Mouse (Mus musculus): ENCODE data around the gene Rnf151. TPM values are rescaled to one million over a fixed set of nuclear protein-coding genes. Genes with fewer than 3 reads are reported as not detected.
"Not testable (repeated sequence)": the region's sequence is repeated elsewhere in the genome, so short reads cannot be mapped to it uniquely, and the experiment has no call there.

Rnf151 gene
- total and polyA plus RNA-seq, 2 experiments, result not detected

GRCm38 (mm10) chr17:24669545-24670245, 48.2 kb downstream of the Rnf151 start, which contains the start of gene Zfp598:
Gene Zfp598 (plus strand): TSS chr17:24669687.
- Histone ChIP-seq H3K79me2 (ENCODE audit: control insufficient read depth, insufficient read depth, low read length) (peaks cover 31% of the 10 kb centered on the region; the same call in 1 of the 2 replicates), H3K4me3 (ENCODE audit: insufficient read depth, low read depth, low read length) (peak within 1 kb of the TSS; percentile 94), H3K9ac (ENCODE audit: low read depth, low read length) (peak within 1 kb of the TSS; percentile 98), H3K27me3 (ENCODE audit: control insufficient read depth, insufficient read depth, low read length) (no peaks in the 10 kb centered on the region), H3K27ac (replicated peaks; ENCODE audit: insufficient read depth, low read depth, low read length) (peak within 1 kb of the TSS; percentile 94), H3K4me1 (ENCODE audit: control insufficient read depth, insufficient read depth, low read length) (peaks cover 17% of the 10 kb centered on the region), H3K36me3 (ENCODE audit: control insufficient read depth, insufficient read depth, low read length) (no peaks in the 10 kb centered on the region)
- WGBS, result under 1% methylated on average over 77 of the region's 80 CpGs
- peak; percentile 71 for DNase-seq (ENCODE audit: extremely low read depth, low read depth, low spot score)
- peak; percentile 16; the same call in 1 of the 2 replicates for TF ChIP-seq CTCF (IDR thresholded peaks at IDR 0.05; ENCODE audit: low read depth, low read length)
- peak; percentile 43; the same call in 1 of the 2 replicates for TF ChIP-seq POLR2A (IDR thresholded peaks at IDR 0.05; ENCODE audit: extremely low read depth, insufficient read depth, low read length)

GRCm38 (mm10) chr17:24669214-24669544, 48.7 kb downstream of the Rnf151 start:
- Histone ChIP-seq H3K9ac (ENCODE audit: low read depth, low read length) (peak overlapping the region; percentile 26), H3K27ac (replicated peaks; ENCODE audit: insufficient read depth, low read depth, low read length) (peak overlapping the region; percentile 23), H3K4me1 (ENCODE audit: control insufficient read depth, insufficient read depth, low read length) (peaks cover 17% of the 10 kb centered on the region), H3K79me2 (ENCODE audit: control insufficient read depth, insufficient read depth, low read length) (peaks cover 28% of the 10 kb centered on the region; the same call in 1 of the 2 replicates), H3K4me3 (ENCODE audit: insufficient read depth, low read depth, low read length) (peak overlapping the region; percentile 13)
- H3K27me3 ChIP-seq (ENCODE audit: control insufficient read depth, insufficient read depth, low read length); DNase-seq (ENCODE audit: extremely low read depth, low read depth, low spot score); H3K36me3 ChIP-seq (ENCODE audit: control insufficient read depth, insufficient read depth, low read length): not testable (repeated sequence)
- 5% methylated on average over 15 of the region's 15 CpGs for WGBS

GRCm38 (mm10) chr17:24667416-24667815, 50.4 kb downstream of the Rnf151 start:
- no peaks in the 10 kb centered on the region for H3K27me3 ChIP-seq (ENCODE audit: control insufficient read depth, insufficient read depth, low read length)
- 9% methylated on average over 6 of the region's 6 CpGs for WGBS
- H3K36me3 ChIP-seq (ENCODE audit: control insufficient read depth, insufficient read depth, low read length), result no peaks in the 10 kb centered on the region
- TF ChIP-seq POLR2A (IDR thresholded peaks at IDR 0.05; ENCODE audit: extremely low read depth, insufficient read depth, low read length) (no peak), CTCF (IDR thresholded peaks at IDR 0.05; ENCODE audit: low read depth, low read length) (peak; percentile 67)
- H3K27ac ChIP-seq (replicated peaks; ENCODE audit: insufficient read depth, low read depth, low read length), result no peak overlapping the region
- no peak overlapping the region for H3K4me3 ChIP-seq (ENCODE audit: insufficient read depth, low read depth, low read length)
- peak; percentile 77 for DNase-seq (ENCODE audit: extremely low read depth, low read depth, low spot score)
- no peak overlapping the region for H3K9ac ChIP-seq (ENCODE audit: low read depth, low read length)
- peaks cover 17% of the 10 kb centered on the region for H3K4me1 ChIP-seq (ENCODE audit: control insufficient read depth, insufficient read depth, low read length)
- H3K79me2 ChIP-seq (ENCODE audit: control insufficient read depth, insufficient read depth, low read length), result peaks cover 16% of the 10 kb centered on the region; the same call in 1 of the 2 replicates

DNA sequence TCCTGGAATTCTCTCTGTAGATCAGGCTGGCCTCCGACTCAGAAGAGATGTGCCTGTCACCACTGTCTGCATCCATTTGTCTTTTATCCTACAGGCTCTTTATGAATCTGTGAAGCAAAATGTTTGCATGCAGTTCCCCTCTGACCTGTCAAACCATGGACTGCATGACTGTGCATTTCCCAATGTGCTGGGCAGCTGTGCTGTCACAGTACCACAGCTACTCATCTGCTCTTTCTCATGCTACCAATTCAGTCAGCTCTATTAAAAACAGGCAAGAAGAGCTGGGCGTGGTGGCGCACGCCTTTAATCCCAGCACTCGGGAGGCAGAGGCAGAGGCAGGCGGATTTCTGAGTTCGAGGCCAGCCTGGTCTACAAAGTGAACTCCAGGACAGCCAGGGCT, 50.9 kb downstream of the Rnf151 start:
- not testable (repeated sequence) for H3K27ac ChIP-seq (replicated peaks; ENCODE audit: insufficient read depth, low read depth, low read length); H3K36me3 ChIP-seq (ENCODE audit: control insufficient read depth, insufficient read depth, low read length); H3K4me3 ChIP-seq (ENCODE audit: insufficient read depth, low read depth, low read length); DNase-seq (ENCODE audit: extremely low read depth, low read depth, low spot score); H3K27me3 ChIP-seq (ENCODE audit: control insufficient read depth, insufficient read depth, low read length); H3K9ac ChIP-seq (ENCODE audit: low read depth, low read length)
- H3K4me1 ChIP-seq (ENCODE audit: control insufficient read depth, insufficient read depth, low read length), result peaks cover 15% of the 10 kb centered on the region
- WGBS, result 65% methylated on average over 7 of the region's 7 CpGs
- peaks cover 16% of the 10 kb centered on the region; the same call in 1 of the 2 replicates for H3K79me2 ChIP-seq (ENCODE audit: control insufficient read depth, insufficient read depth, low read length)

Other genes with a start within 250 kb of the Rnf151 start
Only the 30 nearest of the 33 such genes appear.
- gene Mlst8, start 239.0 kb downstream of the Rnf151 start, total RNA-seq (2014; rRNA removed), result 3.5 and 3.9 TPM in 2 replicates
- 12.9 and 16.7 TPM in 2 replicates for gene Mlst8, start 239.0 kb downstream of the Rnf151 start, polyA plus RNA-seq (2012; rRNA removed)
- under 0.01 and 0.18 TPM in 2 replicates for gene Caskin1, start 229.5 kb downstream of the Rnf151 start, total RNA-seq (2014; rRNA removed)
- 0.18 and 0.26 TPM in 2 replicates for gene Caskin1, start 229.5 kb downstream of the Rnf151 start, polyA plus RNA-seq (2012; rRNA removed)
- gene Traf7, start 190.1 kb downstream of the Rnf151 start, total RNA-seq (2014; rRNA removed), result 13.4 and 14.4 TPM in 2 replicates
- gene Traf7, start 190.1 kb downstream of the Rnf151 start, polyA plus RNA-seq (2012; rRNA removed), result 25.3 and 47.5 TPM in 2 replicates
- 0.13 and 0.37 TPM in 2 replicates for gene Rab26, start 183.9 kb downstream of the Rnf151 start, total RNA-seq (2014; rRNA removed)
- 0.15 and 0.40 TPM in 2 replicates for gene Rab26, start 183.9 kb downstream of the Rnf151 start, polyA plus RNA-seq (2012; rRNA removed)
- gene Pkd1, start 168.2 kb downstream of the Rnf151 start, total RNA-seq (2014; rRNA removed), result 9.9 and 11.4 TPM in 2 replicates
- 14.7 and 17.4 TPM in 2 replicates for gene Pkd1, start 168.2 kb downstream of the Rnf151 start, polyA plus RNA-seq (2012; rRNA removed)
- 19.5 and 27.9 TPM in 2 replicates for gene Tsc2, start 85.4 kb downstream of the Rnf151 start, total RNA-seq (2014; rRNA removed)
- 63.4 and 79.3 TPM in 2 replicates for gene Tsc2, start 85.4 kb downstream of the Rnf151 start, polyA plus RNA-seq (2012; rRNA removed)
- gene Nthl1, start 85.4 kb downstream of the Rnf151 start, total RNA-seq (2014; rRNA removed), result 8.1 and 9.7 TPM in 2 replicates
- gene Nthl1, start 85.4 kb downstream of the Rnf151 start, polyA plus RNA-seq (2012; rRNA removed), result 11.3 and 11.5 TPM in 2 replicates
- 8.8 and 13.6 TPM in 2 replicates for gene Slc9a3r2, start 67.7 kb downstream of the Rnf151 start, total RNA-seq (2014; rRNA removed)
- 24.9 and 31.5 TPM in 2 replicates for gene Slc9a3r2, start 67.7 kb downstream of the Rnf151 start, polyA plus RNA-seq (2012; rRNA removed)
- not detected in 2 replicates for gene Npw, start 59.6 kb downstream of the Rnf151 start, total RNA-seq (2014; rRNA removed)
- not detected in 2 replicates for gene Npw, start 59.6 kb downstream of the Rnf151 start, polyA plus RNA-seq (2012; rRNA removed)
- 11.1 and 16.0 TPM in 2 replicates for gene Zfp598, start 48.4 kb downstream of the Rnf151 start, total RNA-seq (2014; rRNA removed)
- gene Zfp598, start 48.4 kb downstream of the Rnf151 start, polyA plus RNA-seq (2012; rRNA removed), result 67.8 and 106 TPM in 2 replicates
- gene Syngr3, start 28.1 kb downstream of the Rnf151 start, total RNA-seq (2014; rRNA removed), result 0.09 and 0.13 TPM in 2 replicates
- 0.10 TPM in 2 replicates for gene Syngr3, start 28.1 kb downstream of the Rnf151 start, polyA plus RNA-seq (2012; rRNA removed)
- 32.6 and 38.2 TPM in 2 replicates for gene Gfer, start 21.9 kb downstream of the Rnf151 start, total RNA-seq (2014; rRNA removed)
- 49.8 and 51.9 TPM in 2 replicates for gene Gfer, start 21.9 kb downstream of the Rnf151 start, polyA plus RNA-seq (2012; rRNA removed)
- 0.37 and 0.40 TPM in 2 replicates for gene Noxo1, start 21.8 kb downstream of the Rnf151 start, total RNA-seq (2014; rRNA removed)
- 2.7 TPM in 2 replicates for gene Noxo1, start 21.8 kb downstream of the Rnf151 start, polyA plus RNA-seq (2012; rRNA removed)
- gene Tbl3, start 10.4 kb downstream of the Rnf151 start, total RNA-seq (2014; rRNA removed), result 14.2 and 17.8 TPM in 2 replicates
- gene Tbl3, start 10.4 kb downstream of the Rnf151 start, polyA plus RNA-seq (2012; rRNA removed), result 29.4 and 37.9 TPM in 2 replicates
- gene Rps2, start 53 bp upstream of the Rnf151 start, total RNA-seq (2014; rRNA removed), result 802 and 1,081 TPM in 2 replicates
- gene Rps2, start 53 bp upstream of the Rnf151 start, polyA plus RNA-seq (2012; rRNA removed), result 2,199 and 2,424 TPM in 2 replicates
- gene Ndufb10, start 6.4 kb upstream of the Rnf151 start, total RNA-seq (2014; rRNA removed), result 290 TPM in 2 replicates
- 265 and 300 TPM in 2 replicates for gene Ndufb10, start 6.4 kb upstream of the Rnf151 start, polyA plus RNA-seq (2012; rRNA removed)
- gene Rpl3l, start 9.8 kb upstream of the Rnf151 start, total RNA-seq (2014; rRNA removed), result 0.46 TPM in 1 of 2 replicates, not detected in the other
- not detected in 2 replicates for gene Rpl3l, start 9.8 kb upstream of the Rnf151 start, polyA plus RNA-seq (2012; rRNA removed)
- gene Msrb1, start 18.6 kb upstream of the Rnf151 start, total RNA-seq (2014; rRNA removed), result 184 and 192 TPM in 2 replicates
- 447 and 506 TPM in 2 replicates for gene Msrb1, start 18.6 kb upstream of the Rnf151 start, polyA plus RNA-seq (2012; rRNA removed)
- 0.74 and 1.2 TPM in 2 replicates for gene Hs3st6, start 34.9 kb upstream of the Rnf151 start, total RNA-seq (2014; rRNA removed)
- gene Hs3st6, start 34.9 kb upstream of the Rnf151 start, polyA plus RNA-seq (2012; rRNA removed), result 2.3 and 3.9 TPM in 2 replicates
- 4.9 and 6.7 TPM in 2 replicates for gene Meiob, start 86.2 kb upstream of the Rnf151 start, total RNA-seq (2014; rRNA removed)
- 0.59 and 0.75 TPM in 2 replicates for gene Meiob, start 86.2 kb upstream of the Rnf151 start, polyA plus RNA-seq (2012; rRNA removed)
- 855 and 1,003 TPM in 2 replicates for gene Hagh, start 122.1 kb upstream of the Rnf151 start, total RNA-seq (2014; rRNA removed)
- 900 and 1,325 TPM in 2 replicates for gene Hagh, start 122.1 kb upstream of the Rnf151 start, polyA plus RNA-seq (2012; rRNA removed)
- gene Fahd1, start 132.3 kb upstream of the Rnf151 start, total RNA-seq (2014; rRNA removed), result 49.5 and 61.3 TPM in 2 replicates
- 55.7 and 61.8 TPM in 2 replicates for gene Fahd1, start 132.3 kb upstream of the Rnf151 start, polyA plus RNA-seq (2012; rRNA removed)
- gene Igfals, start 147.9 kb upstream of the Rnf151 start, total RNA-seq (2014; rRNA removed), result 112 and 127 TPM in 2 replicates
- gene Igfals, start 147.9 kb upstream of the Rnf151 start, polyA plus RNA-seq (2012; rRNA removed), result 369 and 402 TPM in 2 replicates
- gene Nubp2, start 168.3 kb upstream of the Rnf151 start, total RNA-seq (2014; rRNA removed), result 16.2 and 24.7 TPM in 2 replicates
- gene Nubp2, start 168.3 kb upstream of the Rnf151 start, polyA plus RNA-seq (2012; rRNA removed), result 30.2 and 33.0 TPM in 2 replicates
- 8.7 and 14.8 TPM in 2 replicates for gene Spsb3, start 168.6 kb upstream of the Rnf151 start, total RNA-seq (2014; rRNA removed)
- gene Spsb3, start 168.6 kb upstream of the Rnf151 start, polyA plus RNA-seq (2012; rRNA removed), result 37.5 and 42.4 TPM in 2 replicates
- 19.5 and 20.5 TPM in 2 replicates for gene Eme2, start 177.0 kb upstream of the Rnf151 start, total RNA-seq (2014; rRNA removed)
- 21.0 and 31.2 TPM in 2 replicates for gene Eme2, start 177.0 kb upstream of the Rnf151 start, polyA plus RNA-seq (2012; rRNA removed)
- gene Mrps34, start 177.1 kb upstream of the Rnf151 start, total RNA-seq (2014; rRNA removed), result 47.5 and 53.7 TPM in 2 replicates
- gene Mrps34, start 177.1 kb upstream of the Rnf151 start, polyA plus RNA-seq (2012; rRNA removed), result 124 and 149 TPM in 2 replicates
- 46.6 and 49.1 TPM in 2 replicates for gene Nme3, start 178.4 kb upstream of the Rnf151 start, total RNA-seq (2014; rRNA removed)
- gene Nme3, start 178.4 kb upstream of the Rnf151 start, polyA plus RNA-seq (2012; rRNA removed), result 69.7 and 72.3 TPM in 2 replicates
- 11.7 and 16.1 TPM in 2 replicates for gene Mapk8ip3, start 218.9 kb upstream of the Rnf151 start, total RNA-seq (2014; rRNA removed)
- 23.2 and 51.4 TPM in 2 replicates for gene Mapk8ip3, start 218.9 kb upstream of the Rnf151 start, polyA plus RNA-seq (2012; rRNA removed)
- 29.0 and 34.3 TPM in 2 replicates for gene Jpt2, start 242.6 kb upstream of the Rnf151 start, total RNA-seq (2014; rRNA removed)
- gene Jpt2, start 242.6 kb upstream of the Rnf151 start, polyA plus RNA-seq (2012; rRNA removed), result 12.1 and 12.2 TPM in 2 replicates